Mouse (Mus musculus) neural tube, embryonic 12.5 days (tissue): ENCODE measurements around the gene Snx9. TPM values are rescaled to one million over a fixed set of nuclear protein-coding genes. Genes with fewer than 3 reads are reported as not detected.

ENCODE experiments used
- ATAC-seq: fragments of 200-750 bp; cut with Nextera tagmentation; 2 replicates; pipeline ENCODE4 v1.8.0; 2017; ENCODE audit warnings: low read depth, mild to moderate bottlenecking, moderate TSS enrichment, moderate library complexity; ENCODE audit not compliant: low FRiP score
- H3K27ac ChIP-seq: fragments of 300-500 bp; sonication (generic); 2 replicates; pipeline ENCODE4 v1.5.1; 2016
- H3K27me3 ChIP-seq: fragments of 300-500 bp; sonication (generic); replicated peaks from 2 replicates; pipeline ENCODE4 v1.6.1; 2016; ENCODE audit warnings: mild to moderate bottlenecking
- H3K36me3 ChIP-seq: fragments of 300-500 bp; sonication (generic); 2 replicates; pipeline ENCODE4 v1.6.1; 2016; ENCODE audit warnings: mild to moderate bottlenecking
- H3K4me1 ChIP-seq: fragments of 300-500 bp; sonication (generic); 2 replicates; pipeline ENCODE4 v1.6.1; 2016
- H3K4me2 ChIP-seq: fragments of 300-500 bp; sonication (generic); replicated peaks from 2 replicates; pipeline ENCODE4 v1.6.1; 2016; ENCODE audit warnings: mild to moderate bottlenecking
- H3K4me3 ChIP-seq: fragments of 300-500 bp; sonication (generic); 2 replicates; pipeline ENCODE4 v1.5.1; 2016
- H3K9ac ChIP-seq: fragments of 300-500 bp; sonication (generic); 2 replicates; pipeline ENCODE4 v1.6.1; 2016; ENCODE audit warnings: mild to moderate bottlenecking
- H3K9me3 ChIP-seq: fragments of 300-500 bp; sonication (generic); 2 replicates; pipeline ENCODE4 v1.6.1; 2016; ENCODE audit warnings: mild to moderate bottlenecking
- WGBS: fragments of 180-500 bp; shearing (Covaris S2); methylation state at CpG from one replicate; pipeline ENCODE4 v1.1.7; 2016; 5-methylcytosine and 5-hydroxymethylcytosine counted together
- polyA plus RNA-seq: library from polyadenylated mRNA; unstranded; fragments of >200 nt; fragmentation: Nextera tagmentation; extraction: Ambion mirVana; gene quantifications from 2 replicates; pipeline ENCODE4 v1.2.1, GENCODE M21; 2016

Gene Snx9
- polyA plus RNA-seq, 1 experiment from 2014 or later, result 16.9 TPM

- Histone ChIP-seq H3K27ac (no peak overlapping the region), H3K9ac (no peak overlapping the region), H3K4me1 (peaks cover 5% of the 10 kb centered on the region; the same call in 1 of the 2 replicates), H3K4me2 (no peak overlapping the region), H3K4me3 (no peak overlapping the region), H3K9me3 (no peaks in the 10 kb centered on the region), H3K36me3 (no peaks in the 10 kb centered on the region), H3K27me3 (no peaks in the 10 kb centered on the region)
- ATAC-seq, result no peak
- WGBS, result 91% methylated on average over 7 of the region's 7 CpGs
Measured at GRCm38 (mm10) chr17:5896607-5897006, 55.5 kb downstream of the Snx9 start.

GRCm38 (mm10) chr17:5897326-5898200 lies 56.4 kb downstream of the Snx9 start:
- H3K27ac ChIP-seq, result no peak overlapping the region
- H3K27me3 ChIP-seq, result no peaks in the 10 kb centered on the region
- H3K4me3 ChIP-seq, result no peak overlapping the region
- H3K4me2 ChIP-seq, result no peak overlapping the region
- peaks cover 5% of the 10 kb centered on the region; the same call in 1 of the 2 replicates for H3K4me1 ChIP-seq
- no peak for ATAC-seq
- H3K9me3 ChIP-seq, result no peaks in the 10 kb centered on the region
- 94% methylated on average over 17 of the region's 17 CpGs for WGBS
- H3K36me3 ChIP-seq, result peaks cover 7% of the 10 kb centered on the region; the same call in 1 of the 2 replicates
- H3K9ac ChIP-seq, result no peak overlapping the region

- no peaks in the 10 kb centered on the region for H3K4me1 ChIP-seq
- H3K36me3 ChIP-seq, result peaks cover 10% of the 10 kb centered on the region
- H3K4me2 ChIP-seq, result no peak overlapping the region
- H3K27me3 ChIP-seq, result no peaks in the 10 kb centered on the region
- ATAC-seq, result no peak
- no peak overlapping the region for H3K9ac ChIP-seq
- WGBS, result 88% methylated on average over 6 of the region's 6 CpGs
- no peak overlapping the region for H3K4me3 ChIP-seq
- H3K9me3 ChIP-seq, result no peaks in the 10 kb centered on the region
- H3K27ac ChIP-seq, result no peak overlapping the region
Measured at GRCm38 (mm10) chr17:5899251-5899650, 58.1 kb downstream of the Snx9 start.

GRCm38 (mm10) chr17:5901381-5901780 lies 60.3 kb downstream of the Snx9 start:
- Histone ChIP-seq H3K27me3 (no peaks in the 10 kb centered on the region), H3K9me3 (no peaks in the 10 kb centered on the region), H3K9ac (no peak overlapping the region), H3K27ac (no peak overlapping the region), H3K4me1 (no peaks in the 10 kb centered on the region), H3K4me2 (no peak overlapping the region), H3K36me3 (peaks cover 13% of the 10 kb centered on the region), H3K4me3 (no peak overlapping the region)
- WGBS, result 89% methylated on average over 5 of the region's 5 CpGs
- no peak for ATAC-seq

GRCm38 (mm10) chr17:5903630-5904301 lies 62.6 kb downstream of the Snx9 start:
- Histone ChIP-seq H3K4me2 (no peak overlapping the region), H3K36me3 (peaks cover 15% of the 10 kb centered on the region), H3K4me3 (no peak overlapping the region), H3K4me1 (no peaks in the 10 kb centered on the region), H3K9me3 (no peaks in the 10 kb centered on the region), H3K9ac (no peak overlapping the region), H3K27ac (no peak overlapping the region), H3K27me3 (no peaks in the 10 kb centered on the region)
- no peak for ATAC-seq
- 88% methylated on average over 6 of the region's 6 CpGs for WGBS

- ATAC-seq, result no peak
- Histone ChIP-seq H3K9me3 (no peaks in the 10 kb centered on the region), H3K27ac (no peak overlapping the region), H3K4me3 (no peak overlapping the region), H3K4me1 (no peaks in the 10 kb centered on the region), H3K9ac (no peak overlapping the region), H3K36me3 (peaks cover 9% of the 10 kb centered on the region), H3K4me2 (no peak overlapping the region), H3K27me3 (no peaks in the 10 kb centered on the region)
- 87% methylated on average over 4 of the region's 4 CpGs for WGBS
Measured at GRCm38 (mm10) chr17:5909681-5910080, 68.6 kb downstream of the Snx9 start.

- H3K36me3 ChIP-seq, result 0 out of 2 replicates have a peak, but pooled peaks cover 4% of the 10 kb centered on the region
- H3K9me3 ChIP-seq, result no peaks in the 10 kb centered on the region
- H3K9ac ChIP-seq, result no peak overlapping the region
- no peak for ATAC-seq
- H3K4me1 ChIP-seq, result no peaks in the 10 kb centered on the region
- H3K4me2 ChIP-seq, result no peak overlapping the region
- no peaks in the 10 kb centered on the region for H3K27me3 ChIP-seq
- H3K4me3 ChIP-seq, result no peak overlapping the region
- H3K27ac ChIP-seq, result no peak overlapping the region
- 72% methylated on average over 12 of the region's 12 CpGs for WGBS
Measured at GRCm38 (mm10) chr17:5911591-5911990, 70.5 kb downstream of the Snx9 start.

GRCm38 (mm10) chr17:5912797-5913196 lies 71.7 kb downstream of the Snx9 start:
- no peaks in the 10 kb centered on the region for H3K27me3 ChIP-seq
- H3K9ac ChIP-seq, result no peak overlapping the region
- no peak overlapping the region for H3K27ac ChIP-seq
- 80% methylated on average over 4 of the region's 4 CpGs for WGBS
- no peak overlapping the region for H3K4me3 ChIP-seq
- no peak overlapping the region for H3K4me2 ChIP-seq
- ATAC-seq, result no peak
- H3K36me3 ChIP-seq, result peaks cover 4% of the 10 kb centered on the region; the same call in 1 of the 2 replicates
- no peaks in the 10 kb centered on the region for H3K4me1 ChIP-seq
- H3K9me3 ChIP-seq, result no peaks in the 10 kb centered on the region

GRCm38 (mm10) chr17:5914217-5914616 lies 73.1 kb downstream of the Snx9 start:
- Histone ChIP-seq H3K4me1 (no peaks in the 10 kb centered on the region), H3K4me2 (no peak overlapping the region), H3K27ac (no peak overlapping the region), H3K4me3 (no peak overlapping the region), H3K27me3 (no peaks in the 10 kb centered on the region), H3K36me3 (peaks cover 11% of the 10 kb centered on the region), H3K9ac (no peak overlapping the region), H3K9me3 (no peaks in the 10 kb centered on the region)
- 74% methylated on average over 5 of the region's 5 CpGs for WGBS
- no peak for ATAC-seq

- no peak for ATAC-seq
- Histone ChIP-seq H3K4me3 (no peak overlapping the region), H3K27me3 (no peaks in the 10 kb centered on the region), H3K4me1 (no peaks in the 10 kb centered on the region; the same call in 1 of the 2 replicates), H3K9me3 (no peaks in the 10 kb centered on the region), H3K36me3 (peaks cover 18% of the 10 kb centered on the region), H3K9ac (no peak overlapping the region), H3K4me2 (no peak overlapping the region), H3K27ac (no peak overlapping the region)
- WGBS, result 91% methylated on average over 8 of the region's 8 CpGs
Measured at GRCm38 (mm10) chr17:5921954-5922353, 80.8 kb downstream of the Snx9 start.

- Histone ChIP-seq H3K27ac (no peak overlapping the region), H3K9ac (no peak overlapping the region), H3K4me2 (no peak overlapping the region), H3K36me3 (peaks cover 25% of the 10 kb centered on the region), H3K4me1 (no peaks in the 10 kb centered on the region; the same call in 1 of the 2 replicates), H3K9me3 (no peaks in the 10 kb centered on the region), H3K4me3 (no peak overlapping the region), H3K27me3 (no peaks in the 10 kb centered on the region)
- 75% methylated on average over 9 of the region's 9 CpGs for WGBS
- ATAC-seq, result no peak
Measured at GRCm38 (mm10) chr17:5923281-5923680, 82.2 kb downstream of the Snx9 start.

- Histone ChIP-seq H3K27me3 (no peaks in the 10 kb centered on the region), H3K4me2 (no peak overlapping the region), H3K4me3 (no peak overlapping the region), H3K27ac (no peak overlapping the region), H3K9ac (no peak overlapping the region), H3K36me3 (peaks cover 18% of the 10 kb centered on the region; the same call in 1 of the 2 replicates), H3K9me3 (no peaks in the 10 kb centered on the region), H3K4me1 (no peaks in the 10 kb centered on the region; the same call in 1 of the 2 replicates)
- no peak for ATAC-seq
- 62% methylated on average over 8 of the region's 8 CpGs for WGBS
Measured at GRCm38 (mm10) chr17:5924238-5924637, 83.1 kb downstream of the Snx9 start.
